Mouse (Mus musculus): Measurements from ENCODE around the gene Ankrd31.

DNA sequence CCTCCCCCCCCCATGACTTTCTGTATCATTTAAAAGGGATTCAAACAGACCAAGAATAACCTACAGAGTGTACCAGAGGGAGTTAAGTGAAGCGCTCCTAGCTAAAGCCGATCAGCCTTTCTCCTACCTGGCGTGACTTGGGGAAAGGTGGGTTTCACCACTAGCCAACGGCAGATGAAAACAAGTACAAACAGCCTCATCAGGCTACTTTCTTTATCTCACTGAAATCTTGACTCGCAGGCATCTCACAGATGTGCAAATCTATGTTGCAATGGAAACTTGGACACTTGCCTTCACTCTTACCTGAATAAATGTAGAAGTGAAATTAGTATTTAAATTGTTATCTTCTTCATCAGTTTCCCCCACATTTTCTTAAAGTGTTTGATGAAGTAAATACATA lies 18.9 kb upstream of the Ankrd31 start:
- TF ChIP-seq CTCF (conservative IDR thresholded peaks at IDR 0.05; ENCODE audit: insufficient read depth, insufficient read length, low read depth, low read length) = no peak
- no peak for TF ChIP-seq POLR2A (IDR thresholded peaks at IDR 0.05; ENCODE audit: low read depth, low read length)

Data from kidney, adult 2 months (tissue).